Mouse (Mus musculus): ENCODE data around the gene Slc29a3.

DNA sequence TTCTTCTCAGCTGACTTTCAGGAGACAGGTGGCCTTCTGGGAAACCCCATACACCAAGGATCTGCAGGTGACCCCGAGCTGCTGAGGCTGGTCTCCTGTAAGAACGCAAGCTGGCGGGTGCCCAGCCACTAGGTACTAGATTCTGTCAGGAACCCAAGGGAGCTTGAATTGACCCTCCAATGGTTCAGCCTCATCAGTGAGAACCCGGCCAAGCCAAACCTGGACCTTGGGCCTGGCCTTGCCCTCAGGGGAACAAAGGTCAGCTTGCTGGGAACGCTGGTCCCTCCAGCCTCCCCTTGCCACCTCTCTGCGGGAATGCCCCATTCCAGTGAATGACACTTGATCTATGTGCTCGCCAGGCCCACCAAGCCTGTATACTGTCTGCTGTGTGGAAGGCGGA lies 19.1 kb downstream of the Slc29a3 start:
- TF ChIP-seq CTCF (IDR thresholded peaks at IDR 0.05; ENCODE audit: borderline replicate concordance, insufficient read depth, low read depth, low read length), result no peak
- TF ChIP-seq POLR2A (IDR thresholded peaks at IDR 0.05; ENCODE audit: borderline replicate concordance, insufficient read depth, low read length), result no peak
